Mouse (Mus musculus) thymus, postnatal 25 days (tissue): Measurements from ENCODE around the gene Ptprm.

Source experiments
- DNase-seq: peaks from one replicate; pipeline ENCODE4 v3.0.0; 2022

Ptprm gene

DNA sequence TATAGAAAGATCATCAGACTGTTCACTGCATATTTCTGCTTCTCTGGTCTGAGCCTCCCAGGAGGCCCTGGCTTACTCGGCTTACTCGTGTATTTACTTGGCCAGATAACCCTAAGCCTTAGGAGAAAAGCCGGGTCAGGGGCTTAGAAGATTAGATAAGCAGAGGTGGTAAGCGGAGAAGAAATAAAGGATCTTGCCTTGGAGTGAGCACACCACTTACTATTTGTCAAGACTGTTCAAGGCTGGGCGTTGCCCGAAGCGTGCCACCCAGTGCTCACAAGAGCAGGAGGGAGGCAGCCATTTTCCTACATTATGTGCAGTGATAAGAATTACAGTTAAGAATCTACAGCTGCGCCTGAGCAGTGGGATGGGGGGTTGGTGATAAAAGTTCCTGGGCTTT lies 646.6 kb downstream of the Ptprm start:
- DNase-seq: no peak

DNA sequence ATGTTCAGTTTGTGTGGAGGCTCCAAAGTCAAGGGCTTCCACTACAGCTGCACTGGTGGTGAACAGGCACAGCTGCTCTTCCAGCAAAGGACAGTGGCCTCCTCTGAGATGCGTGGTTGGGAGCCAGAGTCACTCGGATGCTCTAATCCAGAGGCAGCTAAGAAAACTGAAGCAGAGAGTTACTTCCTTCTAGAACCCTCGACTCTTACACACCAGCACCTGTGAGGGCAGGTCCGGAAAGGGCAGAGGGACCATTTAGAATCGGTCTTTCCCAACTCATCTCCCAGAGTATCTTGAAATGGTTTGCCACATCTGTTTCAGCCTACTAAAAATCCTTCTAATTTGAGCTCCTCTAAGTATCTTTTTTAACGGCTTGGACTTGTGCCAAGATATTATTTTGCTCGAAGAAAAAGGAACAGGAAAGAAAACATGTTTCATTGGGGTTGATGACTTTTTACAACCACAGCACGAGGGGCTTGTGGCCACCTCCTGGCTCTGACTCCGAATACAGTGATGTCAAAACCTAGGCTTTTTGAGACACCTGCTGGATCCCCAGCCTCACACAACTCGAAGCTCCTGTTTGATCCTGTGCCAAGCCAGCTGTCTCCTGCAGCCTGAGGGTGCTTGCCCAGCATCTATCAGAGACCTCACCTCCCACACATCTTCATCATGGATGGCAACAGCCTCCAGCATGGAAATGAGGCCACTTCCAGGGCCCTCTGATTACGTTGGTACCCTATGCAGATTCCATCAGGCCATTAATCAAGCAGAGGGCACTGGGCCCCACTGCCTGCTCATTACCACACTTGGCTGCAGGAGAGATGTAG lies 652.7 kb downstream of the Ptprm start:
- no peak for DNase-seq

DNA sequence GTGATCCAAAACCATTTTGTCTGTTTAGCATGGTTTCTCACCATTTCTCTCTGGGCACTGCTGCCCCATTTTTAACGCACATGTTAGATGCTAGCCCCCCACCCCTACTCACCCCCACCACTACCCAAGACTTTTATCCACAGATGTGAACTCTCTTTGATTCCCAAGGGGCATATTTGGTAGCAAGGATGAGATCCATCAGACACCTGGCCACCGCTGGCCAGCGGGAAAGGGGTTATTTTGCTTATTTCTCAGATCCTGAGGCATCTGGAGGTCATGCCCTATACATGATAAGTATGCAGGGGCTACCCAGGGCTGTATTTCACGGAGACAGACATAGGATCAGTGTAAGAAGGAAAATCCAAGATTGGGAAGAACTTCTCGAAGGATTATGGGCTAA lies 654.4 kb downstream of the Ptprm start:
- no peak for DNase-seq

DNA sequence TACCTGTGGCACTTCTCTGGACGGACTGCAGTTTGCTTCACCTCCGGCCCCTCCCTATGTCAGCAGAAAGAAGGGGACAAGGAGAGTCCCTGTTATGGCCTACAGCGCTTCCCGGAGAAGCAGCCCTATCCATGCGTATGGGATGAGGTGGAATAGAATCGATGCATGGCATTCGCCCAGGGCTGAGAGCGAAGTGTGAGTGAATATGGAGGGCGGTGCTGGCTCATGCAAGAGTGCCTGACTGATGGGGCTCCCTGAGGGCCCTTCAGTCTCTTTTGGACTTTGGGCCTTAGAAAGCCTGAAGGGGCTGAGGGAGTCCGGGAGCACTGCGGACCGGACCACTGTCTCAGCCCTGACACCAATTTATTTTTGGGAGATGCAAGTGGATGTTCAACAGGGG lies 656.6 kb downstream of the Ptprm start:
- no peak for DNase-seq

DNA sequence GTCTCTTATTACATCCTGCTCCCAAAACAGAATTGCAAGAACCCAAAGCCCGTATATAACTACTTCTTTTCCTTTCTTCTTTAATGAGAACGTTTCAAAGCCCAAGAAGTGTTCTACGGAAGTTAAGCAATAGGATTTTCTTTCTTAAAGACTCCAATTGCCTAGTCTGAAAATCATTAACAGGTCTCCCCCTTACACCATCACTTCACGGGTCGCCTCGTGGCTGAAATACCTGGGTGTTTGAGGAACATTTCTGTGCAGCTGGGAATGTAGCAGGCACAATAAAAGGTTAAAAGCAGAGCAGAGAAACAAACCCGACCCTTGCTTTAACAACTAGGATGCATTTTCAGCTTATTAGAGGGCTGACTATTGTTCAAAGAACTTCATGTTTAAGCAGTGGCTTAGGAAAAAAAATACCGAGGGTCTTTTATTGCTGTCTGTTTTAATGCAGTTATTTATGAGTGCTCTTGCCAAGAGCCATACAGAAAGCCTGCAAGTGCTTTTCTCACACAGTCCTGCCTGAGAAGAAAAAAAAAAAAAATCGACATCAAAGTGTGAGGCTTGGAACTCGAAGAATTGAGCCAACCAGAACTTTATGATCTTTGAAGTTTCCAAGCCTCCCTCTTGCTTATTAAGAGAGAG lies 657.6 kb downstream of the Ptprm start:
- DNase-seq: no peak

DNA sequence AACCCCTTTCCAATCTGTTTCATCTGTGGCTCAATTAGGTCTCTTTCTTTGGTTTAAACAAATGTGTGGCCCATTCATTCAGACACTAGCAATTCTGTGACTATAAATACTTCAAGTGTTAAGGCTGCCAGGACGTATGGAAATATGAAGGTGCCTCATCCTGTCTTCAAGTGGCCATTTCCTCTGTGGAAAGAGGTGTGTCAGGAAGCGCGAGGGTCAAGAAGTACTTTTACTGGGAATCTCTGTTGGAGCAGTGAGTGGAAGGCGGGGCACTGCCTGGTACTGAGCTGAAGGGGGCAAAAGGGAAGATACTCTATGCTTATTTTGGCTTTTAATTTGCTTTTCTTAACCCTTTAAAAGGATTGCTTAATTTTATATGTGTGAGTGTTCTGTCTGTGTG lies 659.9 kb downstream of the Ptprm start:
- DNase-seq: no peak

DNA sequence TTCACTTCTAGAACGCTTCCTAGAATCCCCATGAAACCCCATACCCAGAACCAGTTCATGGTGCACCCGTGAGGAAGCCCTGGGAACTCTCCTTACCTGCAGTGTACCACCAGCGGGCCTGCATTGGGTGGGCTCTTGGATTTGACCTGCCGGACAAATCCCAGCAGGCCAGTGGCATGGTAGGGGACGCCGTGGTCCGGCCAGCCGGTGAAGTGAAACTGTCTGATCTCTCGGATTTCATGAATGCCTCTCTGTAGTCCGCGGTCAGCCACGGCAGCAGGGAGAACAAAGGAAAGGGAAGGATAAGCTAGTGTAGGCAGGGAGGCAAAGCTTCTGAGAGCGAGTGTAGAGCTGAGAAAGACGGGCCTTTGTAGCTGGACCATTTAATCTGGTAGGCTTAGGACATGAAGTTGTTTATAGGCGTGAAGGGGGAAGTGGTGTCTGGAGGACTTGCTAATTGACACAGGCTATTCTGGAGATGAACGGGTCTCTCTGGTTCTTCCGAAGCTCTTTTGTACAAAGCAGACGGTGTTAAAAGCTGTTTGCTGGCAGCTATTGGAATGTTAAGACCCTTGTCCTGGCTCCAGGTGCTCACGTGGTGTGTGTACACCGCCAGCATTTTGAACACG lies 660.5 kb downstream of the Ptprm start:
- no peak for DNase-seq

DNA sequence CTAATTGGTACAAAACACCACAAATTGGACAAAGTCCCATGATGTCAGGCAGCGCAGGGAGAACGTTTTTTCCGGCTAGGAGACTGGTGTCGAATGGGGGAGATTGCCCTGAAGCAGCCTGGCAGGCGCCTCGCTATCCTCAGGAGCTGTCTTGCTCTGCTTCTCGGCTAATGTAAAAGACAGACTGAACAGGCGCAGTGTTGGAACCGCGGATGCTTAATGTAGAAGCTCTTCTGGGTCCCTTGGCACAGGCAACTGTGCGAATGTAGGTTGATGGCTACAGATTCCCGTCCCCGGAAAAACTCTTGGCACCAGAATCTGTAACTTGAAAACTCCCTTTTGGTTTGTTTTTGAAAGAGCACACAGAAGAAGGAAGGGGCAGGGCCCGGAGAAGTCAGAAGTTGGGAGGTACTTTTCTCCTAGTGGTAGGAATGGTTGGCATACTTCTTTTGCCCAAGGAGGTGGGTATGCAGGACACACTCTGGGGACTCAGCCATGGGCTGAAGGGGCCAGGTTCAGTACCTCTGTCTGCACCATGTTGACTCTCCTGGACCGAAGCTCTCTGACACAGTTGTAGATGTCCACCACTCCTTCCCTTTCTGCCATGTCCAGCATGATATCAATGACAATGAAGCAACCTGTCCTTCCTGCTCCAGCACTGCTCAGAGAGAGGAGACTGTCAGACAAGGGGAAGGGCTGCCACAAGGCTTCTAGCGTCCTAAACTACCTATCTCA lies 661.1 kb downstream of the Ptprm start:
- no peak for DNase-seq

DNA sequence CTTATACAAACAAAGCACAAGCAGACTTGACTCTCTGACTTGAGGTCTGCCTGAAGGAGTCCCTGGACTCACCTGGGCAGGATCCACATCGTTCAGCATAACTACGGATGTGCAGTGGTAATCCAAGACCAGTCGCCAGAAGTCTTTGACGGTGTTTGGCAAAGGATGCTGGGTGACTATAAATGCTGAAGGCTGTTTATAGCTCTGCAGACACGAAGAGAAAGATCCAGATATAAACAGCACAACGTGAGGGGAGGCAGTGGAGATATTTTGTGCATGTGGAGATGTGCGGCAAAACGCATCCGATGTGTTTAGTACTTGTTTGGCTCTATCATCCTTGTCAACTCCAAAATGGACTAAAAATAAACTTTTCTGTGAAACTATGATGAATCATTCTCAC lies 666.1 kb downstream of the Ptprm start:
- no peak for DNase-seq

DNA sequence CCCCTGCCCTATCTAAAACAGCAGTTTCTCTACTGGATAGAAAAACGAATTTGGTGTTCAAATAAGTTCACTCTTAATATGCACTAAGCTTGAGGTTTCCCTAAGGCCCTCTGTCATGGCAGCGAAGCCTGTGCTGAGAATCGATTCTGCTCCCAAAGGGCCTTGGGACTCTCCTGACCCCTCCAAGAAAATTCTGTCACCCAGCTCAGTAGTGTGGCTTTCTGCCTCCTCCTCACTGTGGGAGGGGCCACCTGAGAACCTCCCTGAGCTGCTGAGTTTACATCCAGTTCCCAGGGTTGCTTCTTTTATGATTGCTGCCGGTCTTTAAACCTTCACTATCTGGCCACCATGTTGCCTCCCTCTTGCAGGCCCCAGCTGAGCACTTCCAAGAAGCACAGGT lies 666.7 kb downstream of the Ptprm start:
- DNase-seq: no peak

DNA sequence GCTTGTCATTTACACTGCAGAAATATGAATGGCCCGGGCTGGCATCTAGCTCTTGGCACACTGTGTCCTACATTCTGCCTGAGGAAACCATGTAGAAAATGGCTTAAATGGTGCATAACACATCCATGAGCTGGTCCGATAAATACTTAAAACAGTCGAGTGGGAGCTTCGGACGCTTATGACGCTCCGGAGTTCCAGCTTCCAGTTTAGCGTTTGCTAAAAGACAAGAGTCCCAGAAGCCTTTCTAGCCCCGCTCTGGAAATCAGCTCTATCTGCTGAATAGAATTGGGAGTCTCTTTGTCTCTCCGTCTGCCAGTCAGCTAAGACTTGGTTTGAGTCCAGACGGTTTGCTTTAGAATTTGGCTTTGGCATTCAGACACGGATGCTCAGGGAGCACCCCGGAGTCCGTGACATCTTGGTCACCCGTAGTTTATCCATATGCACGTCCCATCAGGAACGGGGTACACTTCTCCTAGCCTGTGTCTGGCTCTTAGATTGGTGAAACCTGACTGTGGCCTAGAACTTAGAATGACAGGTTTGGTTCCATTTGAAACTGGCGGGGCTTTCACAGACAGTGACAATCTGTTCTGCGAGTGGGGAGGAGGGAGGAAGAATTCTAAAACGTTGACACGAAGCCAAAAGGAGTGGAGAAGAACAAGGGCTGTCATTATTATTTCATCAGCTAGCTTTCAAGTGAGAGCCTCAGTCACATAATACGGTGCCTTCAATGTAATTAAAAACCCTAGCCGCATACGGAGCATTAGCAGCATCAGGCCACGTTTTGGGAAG lies 667.4 kb downstream of the Ptprm start:
- no peak for DNase-seq

DNA sequence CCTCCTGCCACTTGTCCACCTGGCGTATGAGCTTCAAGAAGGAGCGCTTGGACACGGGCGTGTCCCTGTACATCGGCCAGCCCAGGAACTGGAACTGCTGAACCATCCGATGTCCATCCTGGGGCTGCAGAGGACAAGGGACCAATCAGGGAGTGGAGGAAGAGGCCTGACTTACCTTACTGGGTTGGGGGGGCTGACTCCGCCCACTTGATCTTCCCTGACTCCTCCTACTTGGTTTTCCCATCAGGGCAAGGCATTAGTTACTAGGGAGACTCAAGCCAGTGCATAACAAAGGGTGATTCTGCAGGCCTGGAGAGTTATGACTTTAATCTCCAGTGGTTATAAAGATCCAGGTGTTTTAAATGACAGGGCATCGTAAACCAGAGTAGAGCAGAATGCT lies 670.8 kb downstream of the Ptprm start:
- no peak for DNase-seq

DNA sequence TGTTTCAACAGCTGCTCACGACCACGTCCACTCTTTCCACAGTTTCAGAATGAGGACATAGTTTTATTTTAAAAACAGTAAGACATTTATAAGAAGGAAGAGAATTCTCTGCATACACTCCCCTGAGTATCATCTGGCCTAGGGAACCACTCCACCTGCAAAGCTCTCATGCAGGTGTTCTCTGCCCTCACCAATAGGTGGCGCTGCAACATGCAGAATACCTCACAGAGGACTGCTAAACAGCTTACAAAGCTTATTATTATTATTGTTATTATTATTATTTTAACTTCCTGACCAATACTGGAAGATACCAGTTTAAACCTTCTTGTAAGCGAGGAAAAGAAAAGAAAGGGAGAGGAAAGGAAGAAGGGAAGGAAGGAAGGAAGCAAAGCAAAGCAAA lies 673.6 kb downstream of the Ptprm start:
- peak; percentile 14 for DNase-seq

DNA sequence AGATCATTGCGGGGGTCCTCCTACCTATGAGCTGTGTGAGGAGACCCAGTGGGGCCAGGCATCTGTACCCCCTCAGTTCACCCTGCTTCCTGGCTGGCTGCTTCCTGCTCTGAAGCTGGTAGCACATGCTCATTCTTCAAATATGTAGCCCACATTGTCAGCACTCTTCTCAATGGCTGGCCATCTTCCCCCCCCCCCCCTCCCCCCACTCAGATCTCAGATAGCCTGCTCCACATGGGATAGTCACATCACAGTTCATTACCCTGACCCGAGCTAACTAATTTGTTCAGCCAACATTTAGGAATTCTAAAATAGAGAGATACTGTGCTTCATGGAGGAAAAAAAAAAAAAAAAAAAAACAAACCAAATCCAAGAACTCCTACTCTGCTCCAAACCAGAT lies 679.6 kb downstream of the Ptprm start:
- no peak for DNase-seq

DNA sequence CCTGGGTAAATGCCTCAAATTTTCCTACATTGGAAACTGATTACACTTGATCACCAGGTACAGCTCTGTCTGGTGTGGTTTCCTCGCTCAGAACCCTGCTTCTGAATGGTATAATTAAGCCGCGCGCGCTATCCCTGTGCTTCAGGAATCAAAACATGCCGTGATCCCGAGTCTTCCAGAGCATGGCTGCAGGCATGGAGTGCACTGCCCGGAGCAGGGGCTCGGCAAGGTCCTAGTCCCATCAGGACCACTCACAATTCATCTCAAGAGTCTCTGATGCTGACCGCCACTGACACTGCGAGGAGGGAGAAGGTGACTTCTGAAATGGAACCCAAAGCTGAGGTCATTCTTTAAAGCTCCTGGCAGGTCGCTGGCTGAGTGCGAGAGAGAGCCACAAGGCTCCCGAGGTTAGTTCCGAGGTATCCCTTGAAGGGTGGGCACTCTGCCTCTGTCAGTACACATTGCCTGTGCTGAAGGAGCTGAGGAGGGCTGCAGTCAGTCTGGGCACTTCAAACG lies 682.5 kb downstream of the Ptprm start:
- DNase-seq: no peak

DNA sequence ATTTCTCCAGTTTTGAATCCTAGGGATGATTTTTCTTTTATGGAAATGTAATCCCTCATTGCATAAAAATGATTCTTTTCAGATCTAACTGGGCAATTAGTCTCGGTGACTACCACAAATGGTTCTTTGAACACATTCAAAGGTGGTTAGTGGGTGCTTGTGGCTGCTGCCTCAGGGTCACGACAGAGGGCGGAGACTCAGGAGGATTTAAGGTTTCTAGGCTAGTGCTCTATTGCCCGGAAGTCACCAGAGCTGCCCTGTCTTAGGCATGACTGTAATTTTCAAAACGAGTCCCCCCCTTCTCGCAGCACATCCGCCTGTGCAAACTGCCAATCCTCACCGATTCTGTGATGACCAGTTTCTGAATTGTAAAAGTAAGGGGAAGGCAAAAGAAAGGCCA lies 683.0 kb downstream of the Ptprm start:
- DNase-seq: no peak

DNA sequence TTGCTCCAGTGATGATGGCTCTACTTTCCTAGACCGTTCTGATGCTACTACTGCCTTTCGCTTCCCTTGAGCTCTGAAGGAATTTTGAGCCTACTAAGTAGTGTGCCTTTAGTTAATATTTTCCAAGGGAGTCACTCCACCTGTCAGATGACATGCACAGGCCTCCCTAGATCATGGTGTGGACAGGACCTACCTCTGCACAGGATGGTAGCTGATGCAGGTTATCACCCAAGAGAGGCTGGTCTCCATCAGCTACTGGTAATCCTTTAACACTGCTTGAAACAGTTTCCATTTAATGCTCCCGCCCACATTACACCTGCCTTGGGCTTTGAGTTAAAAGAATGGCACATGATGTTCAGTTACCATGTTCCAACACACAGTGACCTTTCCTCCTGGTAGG lies 688.5 kb downstream of the Ptprm start:
- no peak for DNase-seq

DNA sequence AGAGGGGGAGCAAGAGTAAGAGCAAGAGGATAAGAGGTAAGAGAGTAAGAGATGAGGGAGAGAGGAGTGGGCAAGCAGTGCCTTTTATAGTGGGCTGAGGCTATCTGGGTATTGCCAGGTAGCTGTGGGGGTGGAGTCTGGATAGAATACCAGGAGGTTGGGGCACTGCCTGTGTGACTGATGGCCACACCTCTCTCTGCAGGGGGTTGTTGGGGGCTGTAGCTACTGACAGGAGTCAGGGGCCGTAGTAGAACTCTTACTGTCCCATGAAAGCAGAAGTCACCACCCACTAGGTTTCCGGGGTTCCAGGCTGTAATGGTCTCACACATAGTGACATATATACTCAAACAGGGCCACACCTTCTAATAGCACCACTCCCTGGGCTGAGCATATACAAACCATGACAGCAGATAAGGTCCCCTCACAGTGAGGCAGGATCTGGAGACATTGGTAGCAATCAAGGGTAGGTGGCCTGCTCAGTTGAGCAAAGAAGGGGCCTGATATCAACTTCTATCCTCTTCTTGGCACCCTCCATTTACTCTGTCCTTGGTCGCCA lies 689.0 kb downstream of the Ptprm start:
- DNase-seq: no peak

DNA sequence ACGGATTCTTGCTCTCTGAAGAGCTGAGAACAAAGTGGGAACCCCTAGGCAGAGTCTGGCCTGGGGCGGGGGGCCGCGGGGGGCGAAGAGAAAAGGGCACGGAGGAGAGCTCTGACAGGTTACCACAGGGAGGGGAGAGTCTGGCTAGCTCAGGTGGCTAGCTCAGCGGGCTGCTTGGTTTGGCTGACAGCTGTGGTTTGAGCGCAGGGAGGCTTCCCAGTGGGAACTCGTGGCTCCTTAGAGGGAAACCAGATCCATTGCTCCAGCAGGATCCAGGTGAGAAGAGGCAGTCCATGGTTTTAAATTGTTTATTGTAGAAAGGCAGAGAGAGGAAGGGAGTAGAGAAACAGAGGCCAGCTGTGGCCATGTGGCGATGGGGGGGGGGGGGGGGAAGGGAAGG lies 689.5 kb downstream of the Ptprm start:
- DNase-seq: no peak

DNA sequence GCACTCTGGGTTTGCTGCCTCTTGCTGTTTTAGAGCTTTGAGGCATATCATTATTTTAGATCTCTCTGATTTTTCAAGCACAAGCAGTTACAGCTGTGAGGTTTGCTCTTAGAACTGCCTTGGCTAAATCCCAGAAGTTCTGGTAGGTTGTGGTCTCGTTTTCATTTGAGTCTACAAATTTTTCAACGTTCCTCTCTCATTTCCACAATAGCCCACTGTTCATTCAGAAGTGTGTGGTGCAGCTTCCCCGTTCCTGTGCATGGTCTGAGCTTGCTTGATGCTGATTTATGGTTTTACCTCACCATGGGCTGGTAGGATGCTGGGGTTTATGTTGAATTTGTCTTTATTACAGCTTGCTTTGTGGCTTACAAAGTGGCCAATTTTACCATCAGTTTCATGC lies 695.0 kb downstream of the Ptprm start:
- no peak for DNase-seq

DNA sequence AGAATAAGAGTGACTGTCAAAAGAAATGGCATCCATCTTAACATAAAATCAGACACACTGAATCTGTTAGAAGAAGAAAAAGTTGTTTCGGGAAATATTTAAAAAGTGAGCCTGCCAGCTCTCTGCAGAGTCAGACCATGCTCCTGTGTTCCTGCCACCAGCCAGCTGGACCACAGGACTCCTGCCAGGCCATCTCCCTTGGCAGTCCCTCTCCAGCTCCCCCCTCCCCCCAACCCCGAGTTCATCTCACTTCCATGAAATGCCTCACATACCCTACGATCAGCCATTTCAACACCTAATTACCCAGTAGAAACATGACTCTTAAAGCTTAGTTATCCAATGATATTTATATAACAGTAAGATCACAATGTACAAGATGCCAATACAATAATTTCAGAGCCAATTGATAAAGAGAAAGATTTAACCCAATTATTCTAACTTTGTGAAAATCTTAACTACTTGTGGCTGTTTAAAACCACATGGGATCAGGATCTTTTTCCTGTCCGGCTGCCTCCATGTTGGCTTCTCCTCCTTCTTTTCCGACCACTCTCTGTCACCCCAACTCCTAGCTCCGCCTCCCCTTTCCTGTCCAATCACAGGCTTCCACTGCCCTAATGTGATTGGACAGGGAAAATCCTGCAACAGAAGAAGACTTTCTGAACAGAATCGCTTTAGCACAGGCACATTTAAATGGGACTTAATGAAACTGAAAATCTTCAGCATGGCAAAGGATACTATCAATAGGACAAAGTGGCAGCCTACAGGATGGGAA lies 716.1 kb downstream of the Ptprm start:
- DNase-seq: no peak
